Mouse (Mus musculus): Measurements from ENCODE around the gene Arl8a.

- TF ChIP-seq TAL1 (IDR thresholded peaks at IDR 0.05; ENCODE audit: low read length) (no peak), GATA1 (IDR thresholded peaks at IDR 0.05; ENCODE audit: low read length) (no peak)
Measured at GRCm38 (mm10) chr1:135171984-135172383, 25.4 kb downstream of the Arl8a start.
